Mouse (Mus musculus) spleen, postnatal 10 days (tissue): ENCODE results near the gene Wiz.

Experiments
- DNase-seq, 2 experiments: peaks; one replicate each; pipeline ENCODE4 v3.0.0; 2021 to 2022; ENCODE audit warnings: low spot score in 2 of 2

Gene Wiz

GRCm38 (mm10) chr17:32389101-32389659, at the start of gene Wiz:
Gene Wiz, minus strand, starts transcription at chr17:32389439.
- peak; percentile 71 to 92 for DNase-seq

GRCm38 (mm10) chr17:32437106-32437505, 47.9 kb upstream of the Wiz start:
- DNase-seq, result no peak

- DNase-seq, result no peak
Measured at GRCm38 (mm10) chr17:32435151-32435550, 45.9 kb upstream of the Wiz start.

- no peak for DNase-seq
Measured at GRCm38 (mm10) chr17:32434324-32434723, 45.1 kb upstream of the Wiz start.

- no peak for DNase-seq
Measured at GRCm38 (mm10) chr17:32431972-32432371, 42.7 kb upstream of the Wiz start.

- no peak for DNase-seq
Measured at GRCm38 (mm10) chr17:32426610-32427009, 37.4 kb upstream of the Wiz start.

- peak in 1 of 2 experiments; percentile 48 for DNase-seq
Measured at GRCm38 (mm10) chr17:32424034-32424433, 34.8 kb upstream of the Wiz start, which contains the start of gene Pglyrp2. Gene Pglyrp2, minus strand, starts transcription at chr17:32424167.

GRCm38 (mm10) chr17:32420781-32421180, 31.5 kb upstream of the Wiz start:
- DNase-seq, result no peak

GRCm38 (mm10) chr17:32419989-32420388, 30.8 kb upstream of the Wiz start:
- no peak for DNase-seq

GRCm38 (mm10) chr17:32416771-32417170, 27.5 kb upstream of the Wiz start:
- DNase-seq, result no peak

GRCm38 (mm10) chr17:32415417-32416020, 26.3 kb upstream of the Wiz start:
- DNase-seq, result no peak

GRCm38 (mm10) chr17:32411898-32412297, 22.7 kb upstream of the Wiz start:
- no peak for DNase-seq

GRCm38 (mm10) chr17:32403417-32403816, 14.2 kb upstream of the Wiz start, which contains the start of gene Rasal3:
Gene Rasal3, minus strand, starts transcription at chr17:32403583.
- DNase-seq, result peak; percentile 25 to 61

GRCm38 (mm10) chr17:32402779-32403157, 13.5 kb upstream of the Wiz start:
- DNase-seq, result peak; percentile 45 to 62

GRCm38 (mm10) chr17:32402011-32402778, 13.0 kb upstream of the Wiz start:
- no peak for DNase-seq

GRCm38 (mm10) chr17:32396266-32396665, 7.0 kb upstream of the Wiz start:
- DNase-seq, result no peak

GRCm38 (mm10) chr17:32393944-32394343, 4.7 kb upstream of the Wiz start:
- peak in 1 of 2 experiments; percentile 11 for DNase-seq

GRCm38 (mm10) chr17:32388370-32389100, 704 bp downstream of the Wiz start:
- DNase-seq, result peak; percentile 47 to 58

- no peak for DNase-seq
Measured at GRCm38 (mm10) chr17:32387986-32388369, 1.3 kb downstream of the Wiz start.

GRCm38 (mm10) chr17:32386659-32387432, 2.4 kb downstream of the Wiz start:
- DNase-seq, result peak; percentile 34 to 64

- no peak for DNase-seq
Measured at GRCm38 (mm10) chr17:32383661-32384060, 5.6 kb downstream of the Wiz start.
